Mouse (Mus musculus) erythroblast, embryonic 14.5 days (primary cell): Measurements from ENCODE around the gene Cdk6. TPM values are rescaled to one million over a fixed set of nuclear protein-coding genes. Genes with fewer than 3 reads are reported as not detected.
"Not testable (repeated sequence)": the region's sequence is repeated elsewhere in the genome, so short reads cannot be mapped to it uniquely, and the experiment has no call there.

Experiments used
- H3K27me3 ChIP-seq: 2 replicates; pipeline ENCODE4 v1.6.1; 2012; ENCODE audit warnings: inconsistent platforms; ENCODE audit not compliant: control insufficient read depth
- H3K36me3 ChIP-seq: 2 replicates; pipeline ENCODE4 v1.6.1; 2012; ENCODE audit warnings: mild to moderate bottlenecking, inconsistent platforms; ENCODE audit not compliant: control insufficient read depth
- H3K4me1 ChIP-seq: 2 replicates; pipeline ENCODE4 v1.6.1; 2012; ENCODE audit warnings: inconsistent platforms; ENCODE audit not compliant: control insufficient read depth
- H3K4me3 ChIP-seq: replicated peaks from 2 replicates; pipeline ENCODE3; 2012; ENCODE audit warnings: moderate library complexity, mild to moderate bottlenecking, inconsistent platforms
- H3K9me3 ChIP-seq: 2 replicates; pipeline ENCODE4 v1.6.1; 2012; ENCODE audit warnings: low read length, inconsistent platforms, mixed read lengths; ENCODE audit not compliant: control insufficient read depth
- GATA1 ChIP-seq: IDR thresholded peaks from 2 replicates; pipeline ENCODE4 v1.6.1; 2012; ENCODE audit warnings: low read length, inconsistent platforms, mixed read lengths
- TAL1 ChIP-seq: IDR thresholded peaks from 3 replicates; pipeline ENCODE4 v1.6.1; 2012; ENCODE audit warnings: low read length, inconsistent platforms, mixed read lengths
- polyA plus RNA-seq: library from polyadenylated mRNA; stranded (reverse); fragments of >175 nt; gene quantifications from 2 replicates; pipeline ENCODE4 v1.2.3, GENCODE M21; 2012

Cdk6 gene
- polyA plus RNA-seq, 1 experiment = 0.03 TPM

DNA sequence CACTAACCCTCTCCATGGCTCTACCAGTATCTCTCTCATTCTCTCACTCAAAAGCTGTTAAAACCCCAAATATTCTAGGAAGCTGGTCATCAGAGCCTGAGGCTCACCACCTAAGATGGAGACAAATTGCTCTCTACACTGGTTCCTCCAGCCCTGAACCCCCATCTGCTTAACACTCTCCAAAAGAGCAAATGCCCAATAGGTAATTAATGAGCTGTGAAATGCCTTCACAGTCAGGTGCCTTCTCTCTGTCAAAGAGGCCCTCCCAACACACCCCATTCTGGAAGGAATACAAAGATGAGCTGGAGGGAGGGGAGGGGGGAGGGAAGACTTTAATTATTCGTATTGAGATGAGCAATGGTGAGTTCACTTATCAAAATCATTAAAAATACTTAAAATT is 21.1 kb upstream of the Cdk6 start:
- no peak for TF ChIP-seq TAL1
- no peak for TF ChIP-seq GATA1
- no peaks in the 10 kb centered on the region for H3K4me1 ChIP-seq
- no peaks in the 10 kb centered on the region for H3K9me3 ChIP-seq
- no peak overlapping the region for H3K4me3 ChIP-seq
- no peaks in the 10 kb centered on the region for H3K27me3 ChIP-seq
- H3K36me3 ChIP-seq = no peaks in the 10 kb centered on the region

DNA sequence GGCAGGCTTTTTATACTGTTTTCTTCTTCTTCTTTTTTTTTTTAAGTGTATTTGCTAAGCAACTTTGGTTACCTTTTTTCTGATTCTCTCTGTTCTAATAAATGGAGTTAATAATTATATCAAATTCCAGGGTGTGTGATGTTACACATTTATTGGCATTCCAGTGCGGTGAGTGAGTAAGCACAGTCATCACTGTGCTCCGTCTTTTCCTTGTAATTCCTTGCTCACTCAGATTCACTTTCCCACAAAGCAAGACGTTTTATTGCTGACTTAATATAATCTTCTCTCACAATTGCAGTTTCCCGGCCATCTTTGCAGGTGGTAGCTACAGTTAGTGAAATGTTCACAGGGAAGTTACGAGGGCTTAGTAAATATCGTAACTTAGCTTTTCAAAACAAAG is 19.2 kb upstream of the Cdk6 start:
- Histone ChIP-seq H3K9me3 (no peaks in the 10 kb centered on the region), H3K27me3 (no peaks in the 10 kb centered on the region), H3K4me3 (no peak overlapping the region), H3K4me1 (no peaks in the 10 kb centered on the region), H3K36me3 (no peaks in the 10 kb centered on the region)
- TF ChIP-seq GATA1 = no peak
- TF ChIP-seq TAL1 = no peak

DNA sequence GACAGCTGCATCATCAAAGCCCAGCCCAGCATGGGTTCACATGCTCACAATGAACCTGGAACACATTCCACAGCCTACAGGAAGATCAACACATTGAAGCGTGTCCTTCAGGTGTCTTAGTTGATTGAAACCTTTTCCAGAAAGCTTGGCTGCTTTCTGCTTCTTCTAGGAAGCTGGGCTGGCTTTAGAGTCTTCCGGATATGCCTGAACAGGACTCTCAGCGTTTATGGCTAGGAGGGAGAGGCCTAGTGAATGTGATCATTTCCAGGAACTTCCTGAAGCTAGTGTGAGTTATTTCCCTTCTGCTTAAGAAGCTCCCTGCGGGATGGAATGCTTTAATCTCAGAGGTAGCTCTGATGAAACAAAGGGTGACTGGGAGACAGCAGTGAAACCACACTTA is 17.2 kb upstream of the Cdk6 start:
- H3K4me3 ChIP-seq = no peak overlapping the region
- H3K4me1 ChIP-seq = no peaks in the 10 kb centered on the region
- no peaks in the 10 kb centered on the region for H3K9me3 ChIP-seq
- H3K36me3 ChIP-seq = no peaks in the 10 kb centered on the region
- TF ChIP-seq GATA1 (no peak), TAL1 (no peak)
- no peaks in the 10 kb centered on the region for H3K27me3 ChIP-seq

DNA sequence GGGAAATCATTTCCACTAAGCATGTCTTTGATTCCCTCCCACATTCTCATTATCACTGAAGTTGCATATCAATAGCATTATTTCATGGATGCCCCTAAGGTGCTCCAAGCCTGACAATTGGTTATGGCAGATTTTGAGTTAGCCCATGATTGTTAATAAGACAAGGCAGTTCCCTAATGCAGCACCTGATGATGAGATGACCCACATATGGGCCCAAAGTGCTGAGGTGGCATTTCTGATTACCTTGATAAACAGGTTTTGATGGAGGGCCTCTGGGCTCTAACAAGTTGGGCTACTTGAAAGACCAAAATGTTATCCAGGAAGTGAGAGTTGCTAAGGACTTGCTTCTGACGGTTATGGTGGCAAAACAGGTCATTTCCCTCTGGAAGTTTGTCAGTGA is 11.9 kb upstream of the Cdk6 start:
- no peak for TF ChIP-seq GATA1
- no peak for TF ChIP-seq TAL1
- Histone ChIP-seq H3K9me3 (no peaks in the 10 kb centered on the region), H3K4me1 (no peaks in the 10 kb centered on the region), H3K4me3 (no peak overlapping the region), H3K36me3 (no peaks in the 10 kb centered on the region), H3K27me3 (no peaks in the 10 kb centered on the region)

DNA sequence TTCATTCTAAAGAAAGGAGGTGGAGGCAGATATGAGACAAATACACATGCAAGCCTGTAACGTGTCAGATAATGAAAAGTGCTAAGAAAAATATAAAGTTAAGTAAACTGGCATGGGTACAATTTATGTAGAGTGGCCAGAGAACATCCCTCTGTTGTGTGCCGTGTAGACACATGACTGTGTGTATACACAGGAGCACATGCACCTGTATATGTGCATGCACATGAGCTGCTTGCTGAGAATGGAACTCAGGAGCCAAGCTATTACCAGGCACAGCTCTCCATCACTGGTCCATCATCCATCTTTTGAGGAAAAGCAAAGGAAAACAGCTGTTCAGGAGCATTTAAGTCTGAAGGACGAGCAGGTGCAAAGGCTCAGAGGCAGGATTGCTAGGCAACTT is 10.4 kb upstream of the Cdk6 start:
- no peaks in the 10 kb centered on the region for H3K27me3 ChIP-seq
- no peaks in the 10 kb centered on the region for H3K9me3 ChIP-seq
- H3K4me1 ChIP-seq = no peaks in the 10 kb centered on the region
- no peak for TF ChIP-seq TAL1
- H3K36me3 ChIP-seq = no peaks in the 10 kb centered on the region
- H3K4me3 ChIP-seq = no peak overlapping the region

DNA sequence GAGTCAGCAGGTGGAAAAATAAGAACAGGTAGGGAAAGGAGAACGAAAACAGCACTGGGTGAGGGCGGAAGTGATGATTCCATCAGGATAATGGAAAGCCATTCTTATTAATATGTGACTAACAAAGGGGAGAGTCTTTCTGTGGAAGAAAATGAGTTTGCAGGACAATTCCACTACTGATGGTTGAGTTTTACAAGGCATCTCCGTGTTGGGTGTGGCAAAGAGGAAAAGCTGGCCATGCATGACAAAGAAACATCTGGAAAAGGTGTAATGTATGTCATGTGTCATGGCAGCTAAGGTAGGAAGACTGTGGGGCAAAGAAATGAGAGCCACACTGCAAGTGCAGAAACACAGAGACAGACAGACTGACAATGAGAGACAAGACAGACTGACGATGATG is 8.3 kb upstream of the Cdk6 start:
- H3K27me3 ChIP-seq, H3K36me3 ChIP-seq, H3K4me3 ChIP-seq, H3K9me3 ChIP-seq, H3K4me1 ChIP-seq: not testable (repeated sequence)

DNA sequence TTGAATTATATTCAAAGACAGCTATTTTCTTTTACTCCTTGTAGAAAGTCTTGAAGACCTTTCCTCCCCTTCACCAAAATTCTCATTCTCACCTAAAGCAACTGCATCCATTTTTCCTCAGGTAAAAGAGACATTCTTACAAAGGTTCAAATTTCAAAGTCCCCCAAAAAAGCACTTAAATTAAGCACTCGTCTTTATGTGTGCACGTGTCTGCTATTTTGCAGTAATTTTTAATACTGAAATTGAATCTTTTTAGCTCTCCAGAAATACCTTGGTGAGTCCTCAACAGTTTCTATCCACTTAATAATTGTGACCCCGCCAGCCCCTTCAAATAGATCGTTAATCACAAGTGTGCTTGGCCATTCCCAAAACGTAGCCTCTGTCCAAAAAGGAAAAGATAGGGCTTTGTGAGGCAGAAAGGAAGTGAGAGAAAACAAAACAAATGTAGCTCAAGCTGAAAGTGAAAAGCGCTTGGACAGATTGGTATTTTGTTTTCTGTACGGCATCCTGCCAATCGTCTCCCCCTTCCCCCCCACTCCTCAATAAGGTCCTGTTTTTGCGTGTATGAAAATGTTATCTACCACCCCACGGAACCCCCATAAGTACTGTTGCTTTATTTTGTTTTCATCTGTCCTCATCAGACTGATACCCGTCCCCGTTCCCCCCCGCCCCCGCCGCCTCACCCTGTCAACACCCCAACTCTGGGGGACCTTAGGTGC is 786 bp upstream of the Cdk6 start:
- peaks cover 24% of the 10 kb centered on the region for H3K27me3 ChIP-seq
- peak overlapping the region; percentile 67 for H3K4me3 ChIP-seq
- H3K9me3 ChIP-seq, H3K36me3 ChIP-seq: not testable (repeated sequence)
- H3K4me1 ChIP-seq = peaks cover 38% of the 10 kb centered on the region

DNA sequence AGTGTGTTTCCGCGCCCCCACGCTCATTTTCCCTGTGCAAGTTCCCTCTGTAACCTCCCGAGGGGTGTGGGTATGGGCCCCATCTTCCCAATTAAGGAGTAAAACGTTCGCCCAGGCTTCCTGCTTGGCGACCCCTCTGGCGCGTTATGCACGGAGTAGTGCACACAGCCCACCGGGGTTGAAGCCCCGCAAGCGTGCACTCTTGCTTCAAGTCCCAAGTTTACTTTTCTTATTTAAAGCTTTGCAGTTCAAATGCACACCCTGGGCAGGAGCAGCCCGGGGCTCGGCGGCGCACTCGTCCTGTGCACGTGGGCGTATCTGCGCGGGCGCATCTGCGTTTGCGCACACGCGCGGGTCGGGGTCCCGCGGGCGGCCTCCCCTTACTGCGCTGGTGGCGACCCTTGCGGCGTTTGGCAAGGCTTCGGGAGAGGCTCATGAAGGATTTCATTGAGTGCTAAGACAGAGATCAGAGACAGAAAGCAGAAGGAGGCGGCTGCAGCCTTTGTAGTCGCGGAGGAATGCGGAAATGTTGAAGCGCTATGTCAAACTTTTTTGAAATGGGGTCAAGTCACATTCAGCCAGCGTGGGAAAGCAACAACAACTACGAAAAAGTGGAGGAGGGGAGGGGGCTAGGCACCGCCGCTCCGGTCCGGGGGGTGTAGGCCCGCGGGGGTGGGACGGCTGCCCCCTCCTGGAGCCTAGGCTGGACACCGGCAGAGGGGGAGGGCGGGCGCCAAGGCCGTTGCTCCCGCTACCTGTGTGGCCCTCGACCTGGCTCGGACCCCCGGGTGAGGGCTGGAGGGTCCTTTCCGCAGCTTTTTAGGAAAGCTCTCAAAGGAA is 866 bp downstream of the Cdk6 start:
- Histone ChIP-seq H3K9me3 (no peaks in the 10 kb centered on the region), H3K36me3 (no peaks in the 10 kb centered on the region; the same call in 1 of the 2 replicates), H3K27me3 (peaks cover 24% of the 10 kb centered on the region), H3K4me1 (peaks cover 38% of the 10 kb centered on the region), H3K4me3 (peak overlapping the region; percentile 67)
- TF ChIP-seq GATA1 (no peak), TAL1 (no peak)

DNA sequence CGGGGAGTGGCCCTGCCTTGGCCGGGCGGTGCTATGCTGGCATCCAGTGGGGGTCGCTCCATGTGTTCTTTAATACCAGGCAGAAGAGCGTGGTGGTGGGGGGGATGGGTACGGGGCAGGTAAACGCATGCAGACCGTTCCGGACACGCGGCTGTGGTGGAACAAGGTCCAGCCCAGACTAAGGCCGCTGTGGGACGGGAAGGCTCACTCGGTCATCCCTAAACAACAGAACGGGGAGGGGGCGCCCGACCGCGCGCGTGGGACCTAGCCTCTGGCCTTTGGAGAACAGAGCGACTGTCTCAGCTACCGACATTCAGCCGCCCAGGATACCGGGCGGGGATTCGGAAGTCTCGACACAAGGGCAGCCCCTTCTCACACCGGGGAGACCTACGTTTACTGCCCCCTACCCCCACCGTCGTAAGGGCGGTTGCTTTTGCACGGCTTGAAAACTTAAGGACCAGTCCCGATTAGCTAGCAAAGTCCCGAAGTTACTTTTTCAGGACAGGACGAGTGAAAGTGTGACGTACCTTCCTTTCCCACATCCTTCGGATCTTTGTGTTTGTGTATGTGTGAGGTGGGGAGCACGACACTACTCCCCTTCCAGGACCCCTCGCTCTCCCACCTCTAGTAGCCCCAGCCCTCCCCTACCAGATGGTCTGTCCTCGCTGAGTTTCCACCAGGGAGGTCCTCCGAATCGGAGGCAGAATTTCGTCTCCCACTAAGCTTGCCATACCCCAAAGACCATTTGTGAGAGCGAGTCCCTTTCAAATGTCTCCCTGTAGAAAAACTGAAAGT is 1.7 kb downstream of the Cdk6 start:
- no peak for TF ChIP-seq GATA1
- no peak for TF ChIP-seq TAL1
- Histone ChIP-seq H3K36me3 (no peaks in the 10 kb centered on the region; the same call in 1 of the 2 replicates), H3K4me3 (peak overlapping the region; percentile 67), H3K4me1 (peaks cover 38% of the 10 kb centered on the region), H3K9me3 (no peaks in the 10 kb centered on the region), H3K27me3 (peaks cover 22% of the 10 kb centered on the region)
